Mouse (Mus musculus) embryo, embryonic 10.5 days (tissue): ENCODE data around the gene Pbsn.
"Not testable (repeated sequence)": the region's sequence is repeated elsewhere in the genome, so short reads cannot be mapped to it uniquely, and the experiment has no call there.

Source experiments
- DNase-seq: peaks from one replicate; pipeline ENCODE4 v3.0.0-alpha.2; 2015; ENCODE audit warnings: low spot score

Pbsn gene

DNA sequence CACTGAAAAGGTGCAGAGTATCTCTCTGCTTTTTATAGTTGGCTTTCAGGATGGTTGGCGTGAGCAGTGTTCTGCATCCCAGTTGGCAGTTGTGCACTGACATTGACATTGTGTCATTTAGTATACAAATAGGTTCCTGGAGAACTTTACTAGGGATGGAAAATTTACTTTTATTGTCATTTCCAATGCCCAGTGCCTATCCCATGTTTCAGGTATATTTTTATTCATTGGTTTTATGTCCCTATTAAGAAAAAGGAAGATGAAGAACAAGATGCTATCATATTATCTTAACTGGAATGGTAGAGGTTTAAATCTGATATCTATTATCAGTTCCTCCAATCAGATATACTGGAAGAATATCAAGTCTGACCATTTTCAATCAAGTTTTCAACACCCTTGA lies at the start of gene Pbsn:
TSS of gene Pbsn (minus strand) at position 101 of the 400 bp plus-strand sequence.
- DNase-seq: no peak

DNA sequence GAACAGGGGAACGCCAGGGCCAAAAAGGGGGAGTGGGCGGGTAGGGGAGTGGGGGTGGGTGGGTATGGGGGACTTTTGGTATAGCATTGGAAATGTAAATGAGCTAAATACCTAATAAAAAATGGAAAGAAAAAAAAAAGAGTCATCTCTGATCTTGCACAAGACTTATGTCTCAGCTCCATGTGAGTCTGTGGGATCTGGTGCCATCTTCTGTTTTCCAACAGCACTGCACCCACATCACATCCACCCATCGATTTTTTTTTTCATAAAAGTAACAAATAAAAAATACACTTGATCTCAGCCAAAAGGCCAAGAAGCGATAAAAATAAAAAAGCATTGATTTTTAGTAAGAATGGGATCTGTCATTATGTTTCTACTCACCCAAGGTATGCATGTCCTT lies 26.6 kb upstream of the Pbsn start:
- not testable (repeated sequence) for DNase-seq

- not testable (repeated sequence) for DNase-seq
These were observed 11.0 kb upstream of the Pbsn start, which contains the start of gene Gm14744 for GRCm38 (mm10) chrX:77864458-77864857. TSS of gene Gm14744 (plus strand) at chrX:77864758.

GRCm38 (mm10) chrX:77812031-77812430 lies 41.4 kb downstream of the Pbsn start:
- peak; percentile 5 for DNase-seq

DNA sequence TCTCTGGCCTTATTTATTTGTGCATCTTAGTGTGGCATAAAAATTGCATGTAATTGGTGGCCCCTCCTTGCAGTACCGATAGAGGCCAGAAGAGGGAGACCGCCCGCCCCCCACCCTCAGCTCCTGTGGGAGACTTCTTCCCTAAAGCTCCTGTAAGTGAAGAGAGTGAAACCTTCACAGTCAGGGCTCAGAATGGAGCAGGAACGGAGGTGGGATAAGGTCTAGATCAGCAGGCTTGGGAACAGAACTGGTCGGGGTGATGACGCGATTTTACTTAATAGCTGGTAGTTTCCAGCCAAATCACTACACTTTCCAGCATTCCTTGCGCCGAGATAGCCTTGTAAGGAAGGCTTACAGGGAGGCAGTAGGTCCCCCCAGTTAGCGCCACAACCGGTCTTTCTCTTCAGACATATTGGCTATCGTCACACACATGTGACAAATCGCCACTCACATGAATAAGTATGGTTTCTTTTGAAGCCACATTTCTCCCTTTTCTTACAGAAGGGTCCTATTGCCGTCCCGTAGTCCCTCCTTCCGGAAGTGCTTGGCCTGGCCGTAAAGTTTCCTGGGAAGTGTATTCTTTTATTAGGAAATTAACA lies 42.7 kb downstream of the Pbsn start:
- peak; percentile 68 for DNase-seq

GRCm38 (mm10) chrX:77808602-77809001 lies 44.8 kb downstream of the Pbsn start:
- peak; percentile 59 for DNase-seq

- no peak for DNase-seq
These were observed 51.1 kb downstream of the Pbsn start for GRCm38 (mm10) chrX:77802293-77802692.

DNA sequence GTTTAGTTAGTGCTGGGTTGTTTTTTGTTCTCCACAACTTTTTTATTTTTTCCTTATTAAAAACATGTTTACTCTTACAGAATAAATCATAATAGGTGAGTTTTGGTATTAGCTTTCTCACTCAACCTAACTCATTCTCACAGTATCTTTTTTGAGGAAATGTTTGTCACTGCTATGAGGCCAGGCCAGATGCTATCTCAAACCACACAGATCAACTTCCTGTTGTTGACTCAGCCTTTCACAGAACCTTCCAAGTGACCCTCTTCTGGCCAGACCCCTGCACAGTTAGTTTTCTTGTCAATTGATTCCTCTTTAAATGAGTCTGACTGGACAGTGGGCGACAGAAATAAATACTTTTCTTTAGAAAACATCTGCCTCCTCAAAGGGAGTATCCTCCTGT lies 51.9 kb downstream of the Pbsn start:
- no peak for DNase-seq

GRCm38 (mm10) chrX:77799554-77799953 lies 53.9 kb downstream of the Pbsn start:
- DNase-seq: no peak

DNA sequence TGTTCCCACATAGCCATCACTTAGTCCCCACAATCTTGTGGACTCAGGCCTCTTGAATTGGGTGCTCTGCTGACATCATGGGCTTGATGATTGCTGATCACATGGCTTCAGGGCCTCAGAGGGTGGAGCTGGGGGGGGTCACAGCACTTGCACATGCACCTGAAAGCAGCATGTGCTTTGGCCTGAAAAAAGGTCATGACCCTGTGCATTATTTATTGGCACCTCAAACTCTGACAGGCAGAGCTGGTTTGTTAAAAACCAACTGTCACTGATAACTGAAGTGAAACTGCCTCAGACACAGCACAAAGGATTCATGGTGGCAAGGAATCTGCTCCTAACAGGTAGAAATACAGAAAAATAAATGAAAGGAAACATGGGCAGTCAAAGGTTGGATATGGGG lies 55.6 kb downstream of the Pbsn start:
- no peak for DNase-seq

DNA sequence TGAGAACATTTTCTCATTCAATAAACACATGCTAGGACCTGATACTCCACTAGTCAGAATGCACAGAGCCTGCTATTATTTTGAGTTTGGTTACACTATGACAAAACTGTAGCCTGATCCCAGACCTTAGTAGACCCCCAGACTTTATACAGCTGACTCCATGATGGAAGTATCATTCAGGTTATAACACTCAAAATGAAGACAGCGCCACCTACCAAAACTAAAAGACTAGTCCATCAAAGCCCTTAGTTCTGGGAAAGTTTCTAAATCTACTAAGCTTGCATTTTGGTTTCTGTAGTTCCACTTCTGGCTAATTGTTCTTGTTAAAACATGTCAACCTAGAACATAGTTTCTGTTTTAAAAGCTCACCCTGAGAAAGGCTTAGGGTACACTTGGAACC lies 56.5 kb downstream of the Pbsn start:
- DNase-seq: no peak

- peak; percentile 60 for DNase-seq
These were observed 57.1 kb downstream of the Pbsn start, which contains the start of gene Prkx for GRCm38 (mm10) chrX:77796238-77796835. TSS of gene Prkx (minus strand) at chrX:77796278.

DNA sequence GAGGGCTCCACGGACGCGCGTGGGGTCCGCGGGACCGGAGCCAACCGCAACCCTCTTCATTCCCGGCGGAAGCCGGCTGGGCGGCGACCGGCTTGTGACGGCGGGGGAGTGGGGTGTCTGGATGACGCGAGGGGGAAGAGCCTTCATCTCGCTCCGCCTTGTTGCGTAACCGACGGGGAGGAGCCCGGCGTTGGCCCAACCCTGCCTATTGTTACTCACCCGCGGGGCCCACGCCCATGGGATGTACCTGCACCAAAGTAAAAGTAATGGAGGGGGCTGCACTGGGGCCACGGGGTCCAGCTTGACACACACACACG lies 57.6 kb downstream of the Pbsn start:
- DNase-seq: peak; percentile 85

- peak; percentile 27 for DNase-seq
These were observed 58.2 kb downstream of the Pbsn start for GRCm38 (mm10) chrX:77794962-77795857.

DNA sequence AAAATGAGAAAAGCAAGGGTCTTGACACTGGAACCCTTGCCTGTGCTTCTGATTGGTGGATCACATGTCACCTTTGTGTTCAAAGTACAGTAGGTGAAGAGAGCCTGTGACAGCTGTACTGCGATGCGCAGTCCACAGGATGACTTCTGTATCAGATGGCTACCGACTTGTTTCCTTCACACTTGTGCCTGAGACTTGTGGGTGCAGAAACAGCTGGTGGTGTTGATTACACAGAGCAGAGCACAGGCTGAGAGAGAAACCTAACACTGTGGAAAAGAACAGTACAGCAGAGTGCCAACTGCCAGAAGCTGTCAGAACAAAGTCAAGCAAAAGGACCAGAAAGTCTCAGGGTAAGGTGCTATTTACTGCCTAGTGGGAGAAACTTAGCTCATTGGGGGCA lies 64.7 kb downstream of the Pbsn start:
- no peak for DNase-seq
